Mouse (Mus musculus): ENCODE measurements around the gene Trmt2b.
"Not testable (repeated sequence)": the region's sequence is repeated elsewhere in the genome, so short reads cannot be mapped to it uniquely, and the experiment has no call there.

The Trmt2b gene

GRCm38 (mm10) chrX:134220618-134221017 lies 56.2 kb downstream of the Trmt2b start:
- DNase-seq (ENCODE audit: low spot score): no peak

GRCm38 (mm10) chrX:134218161-134218560 lies 58.6 kb downstream of the Trmt2b start:
- no peak for DNase-seq (ENCODE audit: low spot score)

- DNase-seq (ENCODE audit: low spot score): no peak
These were observed 65.6 kb downstream of the Trmt2b start for GRCm38 (mm10) chrX:134211151-134211642.

DNA sequence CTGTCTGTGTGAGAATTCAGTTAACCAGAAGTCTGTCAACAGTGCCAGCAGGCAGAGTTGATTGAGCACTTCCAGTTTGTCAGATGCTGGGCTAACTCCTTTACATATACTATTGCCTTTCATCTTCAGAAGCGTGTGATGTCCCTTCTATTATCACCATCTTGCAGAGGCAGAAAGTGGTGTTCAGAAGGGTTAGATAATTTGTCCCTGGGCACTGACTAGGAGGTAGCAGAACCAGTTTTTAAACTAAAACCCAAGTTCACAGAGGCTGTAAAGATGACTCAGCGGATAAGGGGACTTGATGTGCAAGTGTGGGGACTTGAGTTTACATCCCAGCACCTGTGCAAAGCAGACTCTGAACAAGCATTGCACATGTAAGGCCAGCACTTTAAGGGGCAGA lies 68.3 kb downstream of the Trmt2b start:
- DNase-seq (ENCODE audit: low spot score): no peak

DNA sequence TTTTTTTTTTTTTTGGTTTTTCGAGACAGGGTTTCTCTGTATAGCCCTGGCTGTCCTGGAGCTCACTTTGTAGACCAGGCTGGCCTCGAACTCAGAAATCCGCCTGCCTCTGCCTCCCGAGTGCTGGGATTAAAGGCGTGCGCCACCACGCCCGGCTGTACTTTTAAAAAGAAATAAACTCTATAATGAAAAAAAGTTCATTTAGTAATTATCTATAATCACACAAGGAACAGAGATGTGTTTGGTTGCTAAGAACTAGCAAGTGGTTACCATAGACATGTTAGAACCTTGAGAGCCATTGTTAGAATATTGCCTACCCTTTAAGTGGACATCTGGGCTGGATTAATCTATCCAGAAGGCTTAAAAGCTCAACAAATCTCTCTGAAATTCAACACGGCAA lies 89.6 kb downstream of the Trmt2b start, which contains the start of gene Arl13a:
TSS of gene Arl13a (plus strand) at position 301 of the 400 bp plus-strand sequence.
- DNase-seq (ENCODE audit: low spot score): not testable (repeated sequence)

DNA sequence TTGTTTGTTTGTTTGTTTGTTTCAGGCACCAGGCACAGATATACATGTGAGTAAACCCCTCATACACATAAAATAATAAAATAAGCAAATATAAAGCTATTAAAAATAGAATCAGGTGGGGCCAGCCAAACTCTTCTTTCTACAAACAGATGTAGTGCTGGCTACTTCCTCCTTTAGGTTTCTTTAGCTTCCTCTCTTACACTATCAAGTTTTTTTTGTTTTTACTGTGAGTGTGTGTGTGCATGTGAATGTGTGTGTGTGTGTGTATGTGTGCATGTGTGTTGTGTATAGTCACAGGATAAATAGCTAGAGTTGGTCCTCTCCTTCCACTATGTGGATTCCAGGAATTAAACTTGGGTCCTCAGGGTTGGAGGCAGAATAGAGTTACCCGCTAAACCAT lies 102.1 kb downstream of the Trmt2b start:
- no peak for DNase-seq (ENCODE audit: low spot score)

Measured in lung, postnatal 25 days (tissue).